Mouse (Mus musculus) bone marrow macrophage, adult 2 months (primary cell): ENCODE results near the gene Olfr223. TPM values are rescaled to one million over a fixed set of nuclear protein-coding genes. Genes with fewer than 3 reads are reported as not detected.

Experiments
- H3K27ac ChIP-seq: 2 replicates; pipeline ENCODE4 v1.5.1; 2012; ENCODE audit warnings: low read depth, low read length; ENCODE audit not compliant: insufficient read depth
- H3K4me1 ChIP-seq: 2 replicates; pipeline ENCODE4 v1.6.1; 2012; ENCODE audit warnings: low read length; ENCODE audit not compliant: control insufficient read depth, insufficient read depth
- H3K4me3 ChIP-seq: 2 replicates; pipeline ENCODE4 v1.5.1; 2012; ENCODE audit warnings: mild to moderate bottlenecking, low read length, moderate library complexity; ENCODE audit not compliant: insufficient read depth
- CTCF ChIP-seq: IDR thresholded peaks from 2 replicates; pipeline ENCODE4 v1.5.1; 2012; ENCODE audit warnings: low read depth, mild to moderate bottlenecking, low read length, moderate library complexity
- POLR2A ChIP-seq: IDR thresholded peaks from 2 replicates; pipeline ENCODE4 v1.6.1; 2012; ENCODE audit warnings: mild to moderate bottlenecking, low read depth, low read length, borderline replicate concordance
- polyA plus RNA-seq: library from polyadenylated mRNA; stranded (reverse); fragments of >200 nt; gene quantifications from 2 replicates; pipeline ENCODE4 v1.2.4, GENCODE M21; 2012; ENCODE audit not compliant: missing spikeins, insufficient read depth, insufficient read length

Olfr223 gene
- polyA plus RNA-seq, 1 experiment = not detected

- H3K4me1 ChIP-seq = peaks cover 59% of the 10 kb centered on the region
- H3K27ac ChIP-seq = peak overlapping the region; percentile 43
- TF ChIP-seq POLR2A (no peak), CTCF (no peak)
- H3K4me3 ChIP-seq = 0 out of 2 replicates have a peak overlapping the region, but pooled peaks have one; percentile 4
Observed at GRCm38 (mm10) chr11:59554535-59554934, 38.6 kb downstream of the Olfr223 start.

- TF ChIP-seq POLR2A (no peak), CTCF (no peak)
- Histone ChIP-seq H3K4me1 (peaks cover 59% of the 10 kb centered on the region), H3K27ac (peak overlapping the region; percentile 43), H3K4me3 (no peak overlapping the region)
Observed at GRCm38 (mm10) chr11:59554127-59554526, 39.0 kb downstream of the Olfr223 start.

- TF ChIP-seq CTCF (no peak), POLR2A (no peak)
- H3K4me3 ChIP-seq = peak overlapping the region; percentile 62
- peak overlapping the region; percentile 98 for H3K27ac ChIP-seq
- peaks cover 44% of the 10 kb centered on the region for H3K4me1 ChIP-seq
Observed at GRCm38 (mm10) chr11:59544005-59544404, 49.1 kb downstream of the Olfr223 start.

- peak overlapping the region; percentile 62 for H3K4me3 ChIP-seq
- peak overlapping the region; percentile 98 for H3K27ac ChIP-seq
- no peak for TF ChIP-seq CTCF
- no peak for TF ChIP-seq POLR2A
- H3K4me1 ChIP-seq = peaks cover 49% of the 10 kb centered on the region
Observed at GRCm38 (mm10) chr11:59543376-59543775, 49.7 kb downstream of the Olfr223 start.

GRCm38 (mm10) chr11:59542442-59542841, 50.6 kb downstream of the Olfr223 start:
- Histone ChIP-seq H3K4me3 (peak overlapping the region; percentile 61), H3K4me1 (peaks cover 56% of the 10 kb centered on the region), H3K27ac (peak overlapping the region; percentile 98)
- no peak for TF ChIP-seq CTCF
- no peak for TF ChIP-seq POLR2A

- TF ChIP-seq POLR2A (no peak), CTCF (no peak)
- H3K4me1 ChIP-seq = peaks cover 60% of the 10 kb centered on the region
- H3K27ac ChIP-seq = peak within 1 kb of the TSS; percentile 98
- H3K4me3 ChIP-seq = peak within 1 kb of the TSS; percentile 61
Observed at GRCm38 (mm10) chr11:59541324-59541723, 51.8 kb downstream of the Olfr223 start, which contains the start of gene Nlrp3. TSS of gene Nlrp3 (plus strand) at chr11:59541568.

- TF ChIP-seq POLR2A (no peak), CTCF (no peak)
- H3K4me3 ChIP-seq = no peak overlapping the region
- peaks cover 61% of the 10 kb centered on the region for H3K4me1 ChIP-seq
- H3K27ac ChIP-seq = peak overlapping the region; percentile 94
Observed at GRCm38 (mm10) chr11:59540123-59540522, 53.0 kb downstream of the Olfr223 start.

Other genes with a start within 250 kb of the Olfr223 start
- not detected in 2 replicates for gene Prss38, start 217.6 kb downstream of the Olfr223 start, polyA plus RNA-seq
- 3.2 and 3.3 TPM in 2 replicates for gene Jmjd4, start 143.2 kb downstream of the Olfr223 start, polyA plus RNA-seq
- gene Snap47, start 142.1 kb downstream of the Olfr223 start, polyA plus RNA-seq = 17.1 and 18.0 TPM in 2 replicates
- 2.1 and 2.3 TPM in 2 replicates for gene Zfp867, start 120.8 kb downstream of the Olfr223 start, polyA plus RNA-seq
- gene Zkscan17, start 66.5 kb downstream of the Olfr223 start, polyA plus RNA-seq = 20.2 and 24.1 TPM in 2 replicates
- gene Nlrp3, start 51.7 kb downstream of the Olfr223 start, polyA plus RNA-seq = 50.6 and 52.3 TPM in 2 replicates
- gene Olfr222, start 17.1 kb downstream of the Olfr223 start, polyA plus RNA-seq = not detected in 2 replicates
- 52.4 and 55.9 TPM in 2 replicates for gene Mprip, start 68.0 kb upstream of the Olfr223 start, polyA plus RNA-seq
- not detected in 2 replicates for gene Pld6, start 194.4 kb upstream of the Olfr223 start, polyA plus RNA-seq
- 71.7 and 76.6 TPM in 2 replicates for gene Flcn, start 216.7 kb upstream of the Olfr223 start, polyA plus RNA-seq
- gene Nt5m, start 246.2 kb upstream of the Olfr223 start, polyA plus RNA-seq = 11.8 and 14.7 TPM in 2 replicates
- 43.1 and 44.0 TPM in 2 replicates for gene Cops3, start 246.5 kb upstream of the Olfr223 start, polyA plus RNA-seq